Mouse (Mus musculus): Measurements from ENCODE around the gene Fem1b. TPM values are rescaled to one million over a fixed set of nuclear protein-coding genes. Genes with fewer than 3 reads are reported as not detected.
"Not testable (repeated sequence)": the region's sequence is repeated elsewhere in the genome, so short reads cannot be mapped to it uniquely, and the experiment has no call there.

The Fem1b gene
- polyA plus RNA-seq, 1 experiment from 2014 or later = 57.8 TPM

DNA sequence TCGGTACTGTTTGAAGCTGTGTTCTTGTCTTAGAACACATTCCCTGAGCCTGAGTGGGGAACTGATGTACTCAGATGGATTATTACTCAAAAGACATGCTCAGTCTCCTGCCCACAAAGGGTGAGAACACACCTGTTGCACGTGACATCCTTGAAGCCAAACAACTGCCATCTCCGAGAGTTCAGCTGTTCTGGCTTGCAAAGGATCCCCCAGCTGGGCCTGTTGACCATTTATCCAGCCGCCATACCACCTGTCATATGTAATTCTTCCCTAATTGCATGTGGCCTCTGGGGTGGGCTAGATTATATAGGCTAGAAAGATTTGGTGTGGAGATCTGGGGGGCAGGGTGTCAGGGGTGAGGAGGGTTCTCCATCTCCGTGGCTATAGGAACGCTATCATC, 9.1 kb upstream of the Fem1b start:
- Histone ChIP-seq H3K27me3 (replicated peaks; ENCODE audit: control insufficient read depth, insufficient read depth, low read length) (no peaks in the 10 kb centered on the region), H3K4me2 (ENCODE audit: low read length) (no peak overlapping the region), H3K9ac (ENCODE audit: low read length) (no peak overlapping the region), H3K4me1 (ENCODE audit: control insufficient read depth, insufficient read depth, low read length) (0 out of 2 replicates have a peak, but pooled peaks cover under 1% of the 10 kb centered on the region), H3K36me3 (ENCODE audit: control insufficient read depth, insufficient read depth, low read length) (no peaks in the 10 kb centered on the region), H3K4me3 (ENCODE audit: low read depth, low read length) (no peak overlapping the region), H3K27ac (ENCODE audit: low read depth, low read length) (no peak overlapping the region), H3K9me3 (replicated peaks; ENCODE audit: control insufficient read depth, low read length) (no peaks in the 10 kb centered on the region)
- ATAC-seq (no peak), DNase-seq (ENCODE audit: low spot score) (no peak)
- WGBS = 84% methylated on average over 6 of the region's 6 CpGs

DNA sequence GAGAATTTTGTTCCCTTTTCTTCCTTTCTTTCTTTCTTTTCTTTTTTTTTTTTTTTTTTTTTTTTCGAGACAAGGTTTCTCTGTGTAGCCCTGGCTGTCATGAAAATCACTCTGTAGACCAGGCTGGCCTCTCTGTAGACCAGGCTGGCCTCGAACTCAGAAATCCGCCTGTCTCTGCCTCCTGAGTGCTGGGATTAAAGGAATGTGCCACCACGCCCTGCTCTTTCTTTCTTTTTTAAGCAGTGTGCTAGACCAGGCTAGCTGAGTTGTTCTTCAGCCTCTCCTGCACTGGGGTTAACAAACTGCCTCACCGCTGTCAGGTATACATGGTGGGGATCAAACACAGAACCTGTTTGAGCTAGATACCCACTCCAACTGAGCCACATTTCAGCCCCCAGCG, 8.2 kb upstream of the Fem1b start:
- not testable (repeated sequence) for DNase-seq (ENCODE audit: low spot score); H3K9ac ChIP-seq (ENCODE audit: low read length); H3K36me3 ChIP-seq (ENCODE audit: control insufficient read depth, insufficient read depth, low read length); H3K4me2 ChIP-seq (ENCODE audit: low read length); H3K4me1 ChIP-seq (ENCODE audit: control insufficient read depth, insufficient read depth, low read length); H3K27ac ChIP-seq (ENCODE audit: low read depth, low read length); H3K9me3 ChIP-seq (replicated peaks; ENCODE audit: control insufficient read depth, low read length); ATAC-seq; H3K27me3 ChIP-seq (replicated peaks; ENCODE audit: control insufficient read depth, insufficient read depth, low read length); H3K4me3 ChIP-seq (ENCODE audit: low read depth, low read length)
- WGBS = 91% methylated on average over 6 of the region's 6 CpGs

GRCm38 (mm10) chr9:62819494-62819893, 7.8 kb upstream of the Fem1b start:
- Histone ChIP-seq H3K27me3 (replicated peaks; ENCODE audit: control insufficient read depth, insufficient read depth, low read length) (no peaks in the 10 kb centered on the region), H3K27ac (ENCODE audit: low read depth, low read length) (no peak overlapping the region), H3K36me3 (ENCODE audit: control insufficient read depth, insufficient read depth, low read length) (no peaks in the 10 kb centered on the region), H3K9ac (ENCODE audit: low read length) (no peak overlapping the region), H3K9me3 (replicated peaks; ENCODE audit: control insufficient read depth, low read length) (no peaks in the 10 kb centered on the region), H3K4me2 (ENCODE audit: low read length) (no peak overlapping the region), H3K4me3 (ENCODE audit: low read depth, low read length) (no peak overlapping the region), H3K4me1 (ENCODE audit: control insufficient read depth, insufficient read depth, low read length) (no peaks in the 10 kb centered on the region)
- DNase-seq (ENCODE audit: low spot score) (no peak), ATAC-seq (no peak)
- WGBS = 90% methylated on average over 3 of the region's 3 CpGs

DNA sequence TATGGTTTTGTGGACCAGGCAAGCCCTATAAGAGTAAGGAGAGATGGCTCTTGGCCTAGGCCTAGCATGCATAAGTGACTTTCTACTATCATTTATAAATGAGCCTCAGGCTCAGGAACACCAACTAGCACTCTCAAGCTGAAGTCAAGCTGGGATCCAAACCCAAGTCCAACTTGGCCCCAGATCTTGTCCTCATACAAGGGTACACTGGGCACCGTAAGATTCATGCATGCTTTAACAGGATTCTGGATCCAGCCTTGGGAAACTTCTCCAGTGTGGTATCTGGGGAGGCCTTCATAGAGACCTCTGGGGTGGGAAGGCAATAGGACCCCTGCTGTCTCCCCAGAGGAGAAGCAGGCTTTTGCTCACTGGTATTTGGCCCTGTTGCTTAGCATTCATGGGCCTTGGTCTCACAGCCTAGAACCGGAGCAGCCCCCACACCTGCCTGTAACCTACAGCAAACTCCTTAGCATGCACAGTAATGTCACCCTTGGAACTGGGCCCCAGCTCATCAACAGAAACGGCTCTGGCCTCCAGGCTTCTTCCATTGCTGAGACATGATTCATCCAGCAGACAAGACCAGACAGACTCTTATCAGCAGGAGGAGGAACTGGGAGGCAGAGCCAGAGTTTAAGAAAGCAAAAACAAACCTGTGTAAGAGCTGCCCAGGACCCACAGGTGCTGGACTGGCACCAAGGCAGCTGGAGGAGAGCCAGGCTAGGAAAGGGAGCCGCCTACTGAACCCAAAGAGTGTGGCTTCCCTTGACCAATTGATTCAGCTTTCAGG, 6.3 kb upstream of the Fem1b start:
- Histone ChIP-seq H3K36me3 (ENCODE audit: control insufficient read depth, insufficient read depth, low read length) (no peaks in the 10 kb centered on the region), H3K4me1 (ENCODE audit: control insufficient read depth, insufficient read depth, low read length) (no peaks in the 10 kb centered on the region), H3K9me3 (replicated peaks; ENCODE audit: control insufficient read depth, low read length) (no peaks in the 10 kb centered on the region), H3K27me3 (replicated peaks; ENCODE audit: control insufficient read depth, insufficient read depth, low read length) (no peaks in the 10 kb centered on the region), H3K4me3 (ENCODE audit: low read depth, low read length) (no peak overlapping the region), H3K9ac (ENCODE audit: low read length) (no peak overlapping the region), H3K27ac (ENCODE audit: low read depth, low read length) (0 out of 2 replicates have a peak overlapping the region, but pooled peaks have one; percentile 27), H3K4me2 (ENCODE audit: low read length) (no peak overlapping the region)
- ATAC-seq = no peak
- DNase-seq (ENCODE audit: low spot score) = no peak
- 76% methylated on average over 4 of the region's 4 CpGs for WGBS

GRCm38 (mm10) chr9:62817099-62817571, 5.4 kb upstream of the Fem1b start:
- ATAC-seq (peak; percentile 37), DNase-seq (ENCODE audit: low spot score) (peak; percentile 65)
- H3K9ac ChIP-seq (ENCODE audit: low read length) = no peak overlapping the region
- H3K4me2 ChIP-seq (ENCODE audit: low read length) = no peak overlapping the region
- no peak overlapping the region for H3K4me3 ChIP-seq (ENCODE audit: low read depth, low read length)
- 52% methylated on average over 12 of the region's 12 CpGs for WGBS
- no peaks in the 10 kb centered on the region for H3K9me3 ChIP-seq (replicated peaks; ENCODE audit: control insufficient read depth, low read length)
- peaks cover 3% of the 10 kb centered on the region; the same call in 1 of the 2 replicates for H3K4me1 ChIP-seq (ENCODE audit: control insufficient read depth, insufficient read depth, low read length)
- no peaks in the 10 kb centered on the region for H3K36me3 ChIP-seq (ENCODE audit: control insufficient read depth, insufficient read depth, low read length)
- H3K27ac ChIP-seq (ENCODE audit: low read depth, low read length) = peak overlapping the region; percentile 44; the same call in 1 of the 2 replicates
- H3K27me3 ChIP-seq (replicated peaks; ENCODE audit: control insufficient read depth, insufficient read depth, low read length) = no peaks in the 10 kb centered on the region

DNA sequence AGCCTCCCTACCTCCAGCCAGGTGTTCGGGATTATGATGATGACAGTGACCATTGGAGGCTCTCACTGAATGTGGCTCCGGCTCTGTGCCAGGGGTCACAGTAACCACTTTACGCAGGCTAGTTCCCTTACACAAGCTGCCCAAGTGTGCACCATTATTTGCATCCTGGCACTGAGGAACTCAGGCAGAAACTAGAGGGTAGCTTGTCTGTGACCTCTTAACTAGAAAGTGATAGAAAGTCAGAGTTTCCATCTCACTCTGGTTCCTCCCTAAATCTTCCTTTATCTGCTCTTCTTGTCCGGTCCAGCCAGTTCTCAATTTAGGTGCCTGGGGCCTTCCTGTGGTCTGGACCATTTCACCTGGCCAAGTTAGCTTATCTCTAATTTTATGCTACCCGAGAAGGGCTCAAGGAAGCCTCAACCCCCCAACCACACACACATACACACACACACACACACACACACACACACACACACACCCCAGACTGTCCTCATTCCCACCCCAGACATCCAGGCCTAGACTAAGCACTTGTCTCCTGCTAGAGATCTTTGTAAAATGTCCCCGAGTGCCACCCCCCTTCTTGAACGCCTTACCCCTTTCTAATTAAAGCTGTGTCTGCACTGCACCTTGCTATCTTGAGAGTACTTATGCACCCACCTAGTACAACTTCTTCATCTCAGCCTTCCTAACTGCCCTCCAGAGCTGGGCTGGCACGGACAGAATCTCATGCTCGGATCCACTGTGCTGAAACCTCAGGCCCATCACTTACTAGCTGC, 4.8 kb upstream of the Fem1b start:
- DNase-seq (ENCODE audit: low spot score) (no peak), ATAC-seq (no peak)
- Histone ChIP-seq H3K9me3 (replicated peaks; ENCODE audit: control insufficient read depth, low read length) (no peaks in the 10 kb centered on the region), H3K4me3 (ENCODE audit: low read depth, low read length) (no peak overlapping the region), H3K4me1 (ENCODE audit: control insufficient read depth, insufficient read depth, low read length) (peaks cover 5% of the 10 kb centered on the region; the same call in 1 of the 2 replicates), H3K27ac (ENCODE audit: low read depth, low read length) (no peak overlapping the region), H3K36me3 (ENCODE audit: control insufficient read depth, insufficient read depth, low read length) (no peaks in the 10 kb centered on the region), H3K9ac (ENCODE audit: low read length) (no peak overlapping the region), H3K27me3 (replicated peaks; ENCODE audit: control insufficient read depth, insufficient read depth, low read length) (no peaks in the 10 kb centered on the region), H3K4me2 (ENCODE audit: low read length) (no peak overlapping the region)
- 85% methylated on average over 9 of the region's 9 CpGs for WGBS

GRCm38 (mm10) chr9:62814751-62815150, 3.0 kb upstream of the Fem1b start:
- ATAC-seq = no peak
- no peaks in the 10 kb centered on the region for H3K9me3 ChIP-seq (replicated peaks; ENCODE audit: control insufficient read depth, low read length)
- H3K4me1 ChIP-seq (ENCODE audit: control insufficient read depth, insufficient read depth, low read length) = peaks cover 5% of the 10 kb centered on the region; the same call in 1 of the 2 replicates
- no peaks in the 10 kb centered on the region for H3K36me3 ChIP-seq (ENCODE audit: control insufficient read depth, insufficient read depth, low read length)
- H3K4me3 ChIP-seq (ENCODE audit: low read depth, low read length) = no peak overlapping the region
- WGBS = 90% methylated on average over 2 of the region's 2 CpGs
- H3K9ac ChIP-seq (ENCODE audit: low read length) = no peak overlapping the region
- DNase-seq (ENCODE audit: low spot score) = no peak
- no peaks in the 10 kb centered on the region for H3K27me3 ChIP-seq (replicated peaks; ENCODE audit: control insufficient read depth, insufficient read depth, low read length)
- no peak overlapping the region for H3K27ac ChIP-seq (ENCODE audit: low read depth, low read length)
- H3K4me2 ChIP-seq (ENCODE audit: low read length) = no peak overlapping the region

DNA sequence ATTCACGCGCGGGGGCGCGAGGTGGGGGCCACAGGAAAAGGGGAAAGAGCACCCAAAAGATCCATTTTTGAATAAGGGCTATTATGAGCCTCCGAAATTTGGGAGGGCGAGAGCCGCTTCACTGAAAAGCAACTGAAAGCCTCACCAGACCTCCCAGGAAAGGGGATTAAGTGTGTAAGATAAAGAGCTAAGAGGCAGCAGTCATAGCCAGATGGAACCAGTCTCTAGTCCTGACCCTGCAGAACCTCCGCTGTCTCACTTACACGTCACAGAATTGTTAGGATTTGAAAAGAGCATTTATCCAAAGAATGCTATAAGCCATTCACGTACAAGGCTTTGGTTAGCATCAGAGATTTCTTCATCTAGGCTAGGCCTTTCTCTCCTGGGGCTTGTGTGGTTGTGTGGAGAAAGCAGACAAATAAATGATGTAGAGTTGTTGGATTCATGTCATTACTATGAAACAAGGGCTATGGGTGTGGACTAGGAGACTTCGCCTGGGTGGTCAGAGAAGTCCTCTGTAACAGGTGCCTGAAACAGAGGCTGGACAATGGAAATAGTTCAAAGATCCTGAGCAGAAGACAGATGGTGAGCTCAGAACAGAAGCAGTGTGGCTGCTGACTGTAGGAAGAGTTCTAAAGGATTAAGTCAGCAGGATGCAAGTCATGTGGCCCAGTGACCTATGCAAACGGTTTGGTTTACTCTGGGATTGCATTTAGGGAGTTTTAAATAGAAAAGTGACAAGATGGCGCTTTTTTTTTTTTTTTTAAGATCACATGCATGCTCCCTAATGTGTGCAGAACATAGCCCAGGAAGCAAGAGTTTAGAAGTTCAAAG, 699 bp upstream of the Fem1b start:
- peak overlapping the region; percentile 93 for H3K9ac ChIP-seq (ENCODE audit: low read length)
- H3K9me3 ChIP-seq (replicated peaks; ENCODE audit: control insufficient read depth, low read length) = no peaks in the 10 kb centered on the region
- 0 out of 2 replicates have a peak, but pooled peaks have one; percentile 21 for ATAC-seq
- H3K4me1 ChIP-seq (ENCODE audit: control insufficient read depth, insufficient read depth, low read length) = peaks cover 20% of the 10 kb centered on the region
- peak; percentile 48 for DNase-seq (ENCODE audit: low spot score)
- H3K4me3 ChIP-seq (ENCODE audit: low read depth, low read length) = peak overlapping the region; percentile 96
- H3K36me3 ChIP-seq (ENCODE audit: control insufficient read depth, insufficient read depth, low read length) = no peaks in the 10 kb centered on the region
- H3K27me3 ChIP-seq (replicated peaks; ENCODE audit: control insufficient read depth, insufficient read depth, low read length) = no peaks in the 10 kb centered on the region
- peak overlapping the region; percentile 96 for H3K27ac ChIP-seq (ENCODE audit: low read depth, low read length)
- WGBS = 8% methylated on average over 14 of the region's 14 CpGs
- H3K4me2 ChIP-seq (ENCODE audit: low read length) = peak overlapping the region; percentile 85

All from forebrain, embryonic 14.5 days (tissue).